Mouse (Mus musculus): Measurements from ENCODE around the gene Vstm2b. TPM values are rescaled to one million over a fixed set of nuclear protein-coding genes. Genes with fewer than 3 reads are reported as not detected.
A peak's percentile ranks its signal among the peaks of the same experiment; 100 is the strongest.

The Vstm2b gene
- polyA plus RNA-seq, 1 experiment from 2014 or later, result 6.9 TPM

- Histone ChIP-seq H3K36me3 (ENCODE audit: insufficient read depth, low read length) (no peaks in the 10 kb centered on the region), H3K4me3 (ENCODE audit: low read length) (peak overlapping the region; percentile 22), H3K27me3 (ENCODE audit: insufficient read depth, low read length) (peaks cover 61% of the 10 kb centered on the region), H3K4me2 (replicated peaks; ENCODE audit: low read depth, low read length) (peak overlapping the region; percentile 49), H3K4me1 (ENCODE audit: insufficient read depth, low read length) (peaks cover 17% of the 10 kb centered on the region), H3K9me3 (ENCODE audit: low read length) (0 out of 2 replicates have a peak, but pooled peaks cover 4% of the 10 kb centered on the region), H3K9ac (replicated peaks; ENCODE audit: low read length) (0 out of 2 replicates have a peak overlapping the region, but pooled peaks have one; percentile 26), H3K27ac (ENCODE audit: low read length) (no peak overlapping the region)
- WGBS, result 5% methylated on average over 28 of the region's 28 CpGs
- no peak for ATAC-seq (ENCODE audit: low FRiP score, low TSS enrichment)
These were observed 4.4 kb downstream of the Vstm2b start for GRCm38 (mm10) chr7:40902506-40902905.

- Histone ChIP-seq H3K27me3 (ENCODE audit: insufficient read depth, low read length) (peaks cover 22% of the 10 kb centered on the region), H3K9me3 (ENCODE audit: low read length) (0 out of 2 replicates have a peak, but pooled peaks cover 9% of the 10 kb centered on the region), H3K4me3 (ENCODE audit: low read length) (no peak overlapping the region), H3K36me3 (ENCODE audit: insufficient read depth, low read length) (no peaks in the 10 kb centered on the region), H3K9ac (replicated peaks; ENCODE audit: low read length) (no peak overlapping the region), H3K4me2 (replicated peaks; ENCODE audit: low read depth, low read length) (no peak overlapping the region), H3K27ac (ENCODE audit: low read length) (no peak overlapping the region), H3K4me1 (ENCODE audit: insufficient read depth, low read length) (peaks cover 7% of the 10 kb centered on the region; the same call in 1 of the 2 replicates)
- 75% methylated on average over 1 of the region's 1 CpGs for WGBS
- no peak for ATAC-seq (ENCODE audit: low FRiP score, low TSS enrichment)
These were observed 8.4 kb downstream of the Vstm2b start for GRCm38 (mm10) chr7:40906484-40906883.

GRCm38 (mm10) chr7:40916761-40917160 is 18.6 kb downstream of the Vstm2b start:
- Histone ChIP-seq H3K9me3 (ENCODE audit: low read length) (no peaks in the 10 kb centered on the region), H3K4me1 (ENCODE audit: insufficient read depth, low read length) (no peaks in the 10 kb centered on the region), H3K27ac (ENCODE audit: low read length) (no peak overlapping the region), H3K36me3 (ENCODE audit: insufficient read depth, low read length) (no peaks in the 10 kb centered on the region), H3K4me3 (ENCODE audit: low read length) (no peak overlapping the region), H3K27me3 (ENCODE audit: insufficient read depth, low read length) (no peaks in the 10 kb centered on the region), H3K9ac (replicated peaks; ENCODE audit: low read length) (no peak overlapping the region), H3K4me2 (replicated peaks; ENCODE audit: low read depth, low read length) (no peak overlapping the region)
- WGBS, result 82% methylated on average over 3 of the region's 3 CpGs
- ATAC-seq (ENCODE audit: low FRiP score, low TSS enrichment), result no peak

GRCm38 (mm10) chr7:40920118-40920517 is 22.0 kb downstream of the Vstm2b start:
- H3K9me3 ChIP-seq (ENCODE audit: low read length), result no peaks in the 10 kb centered on the region
- H3K27ac ChIP-seq (ENCODE audit: low read length), result no peak overlapping the region
- H3K36me3 ChIP-seq (ENCODE audit: insufficient read depth, low read length), result no peaks in the 10 kb centered on the region
- H3K27me3 ChIP-seq (ENCODE audit: insufficient read depth, low read length), result no peaks in the 10 kb centered on the region
- no peaks in the 10 kb centered on the region for H3K4me1 ChIP-seq (ENCODE audit: insufficient read depth, low read length)
- ATAC-seq (ENCODE audit: low FRiP score, low TSS enrichment), result no peak
- no peak overlapping the region for H3K9ac ChIP-seq (replicated peaks; ENCODE audit: low read length)
- WGBS, result 91% methylated on average over 2 of the region's 2 CpGs
- H3K4me2 ChIP-seq (replicated peaks; ENCODE audit: low read depth, low read length), result no peak overlapping the region
- no peak overlapping the region for H3K4me3 ChIP-seq (ENCODE audit: low read length)

- Histone ChIP-seq H3K4me2 (replicated peaks; ENCODE audit: low read depth, low read length) (no peak overlapping the region), H3K4me1 (ENCODE audit: insufficient read depth, low read length) (no peaks in the 10 kb centered on the region), H3K36me3 (ENCODE audit: insufficient read depth, low read length) (no peaks in the 10 kb centered on the region), H3K27me3 (ENCODE audit: insufficient read depth, low read length) (no peaks in the 10 kb centered on the region), H3K9ac (replicated peaks; ENCODE audit: low read length) (no peak overlapping the region), H3K4me3 (ENCODE audit: low read length) (no peak overlapping the region), H3K9me3 (ENCODE audit: low read length) (no peaks in the 10 kb centered on the region), H3K27ac (ENCODE audit: low read length) (no peak overlapping the region)
- ATAC-seq (ENCODE audit: low FRiP score, low TSS enrichment), result no peak
- WGBS, result 82% methylated on average over 6 of the region's 6 CpGs
These were observed 23.2 kb downstream of the Vstm2b start for GRCm38 (mm10) chr7:40921281-40921680.

GRCm38 (mm10) chr7:40922871-40923270 is 24.7 kb downstream of the Vstm2b start:
- Histone ChIP-seq H3K27ac (ENCODE audit: low read length) (no peak overlapping the region), H3K36me3 (ENCODE audit: insufficient read depth, low read length) (no peaks in the 10 kb centered on the region), H3K27me3 (ENCODE audit: insufficient read depth, low read length) (no peaks in the 10 kb centered on the region), H3K4me2 (replicated peaks; ENCODE audit: low read depth, low read length) (no peak overlapping the region), H3K4me3 (ENCODE audit: low read length) (no peak overlapping the region), H3K9me3 (ENCODE audit: low read length) (no peaks in the 10 kb centered on the region), H3K4me1 (ENCODE audit: insufficient read depth, low read length) (no peaks in the 10 kb centered on the region), H3K9ac (replicated peaks; ENCODE audit: low read length) (no peak overlapping the region)
- 78% methylated on average over 4 of the region's 4 CpGs for WGBS
- ATAC-seq (ENCODE audit: low FRiP score, low TSS enrichment), result no peak

- Histone ChIP-seq H3K4me1 (ENCODE audit: insufficient read depth, low read length) (no peaks in the 10 kb centered on the region), H3K27me3 (ENCODE audit: insufficient read depth, low read length) (no peaks in the 10 kb centered on the region), H3K9ac (replicated peaks; ENCODE audit: low read length) (no peak overlapping the region), H3K36me3 (ENCODE audit: insufficient read depth, low read length) (no peaks in the 10 kb centered on the region), H3K27ac (ENCODE audit: low read length) (no peak overlapping the region), H3K9me3 (ENCODE audit: low read length) (no peaks in the 10 kb centered on the region), H3K4me2 (replicated peaks; ENCODE audit: low read depth, low read length) (no peak overlapping the region), H3K4me3 (ENCODE audit: low read length) (no peak overlapping the region)
- ATAC-seq (ENCODE audit: low FRiP score, low TSS enrichment), result no peak
- WGBS, result 91% methylated on average over 2 of the region's 2 CpGs
These were observed 30.3 kb downstream of the Vstm2b start for GRCm38 (mm10) chr7:40928391-40928790.

GRCm38 (mm10) chr7:40936617-40937212 is 38.6 kb downstream of the Vstm2b start:
- H3K4me3 ChIP-seq (ENCODE audit: low read length), result no peak overlapping the region
- no peaks in the 10 kb centered on the region for H3K36me3 ChIP-seq (ENCODE audit: insufficient read depth, low read length)
- H3K27me3 ChIP-seq (ENCODE audit: insufficient read depth, low read length), result no peaks in the 10 kb centered on the region
- no peak overlapping the region for H3K27ac ChIP-seq (ENCODE audit: low read length)
- H3K9ac ChIP-seq (replicated peaks; ENCODE audit: low read length), result no peak overlapping the region
- H3K9me3 ChIP-seq (ENCODE audit: low read length), result no peaks in the 10 kb centered on the region
- no peak for ATAC-seq (ENCODE audit: low FRiP score, low TSS enrichment)
- no peak overlapping the region for H3K4me2 ChIP-seq (replicated peaks; ENCODE audit: low read depth, low read length)
- 75% methylated on average over 4 of the region's 4 CpGs for WGBS
- H3K4me1 ChIP-seq (ENCODE audit: insufficient read depth, low read length), result no peaks in the 10 kb centered on the region

GRCm38 (mm10) chr7:40939371-40939770 is 41.2 kb downstream of the Vstm2b start:
- H3K27me3 ChIP-seq (ENCODE audit: insufficient read depth, low read length), result no peaks in the 10 kb centered on the region
- no peaks in the 10 kb centered on the region for H3K4me1 ChIP-seq (ENCODE audit: insufficient read depth, low read length)
- no peak overlapping the region for H3K4me3 ChIP-seq (ENCODE audit: low read length)
- no peaks in the 10 kb centered on the region for H3K9me3 ChIP-seq (ENCODE audit: low read length)
- no peak overlapping the region for H3K9ac ChIP-seq (replicated peaks; ENCODE audit: low read length)
- no peaks in the 10 kb centered on the region for H3K36me3 ChIP-seq (ENCODE audit: insufficient read depth, low read length)
- H3K27ac ChIP-seq (ENCODE audit: low read length), result no peak overlapping the region
- WGBS, result 85% methylated on average over 1 of the region's 1 CpGs
- no peak for ATAC-seq (ENCODE audit: low FRiP score, low TSS enrichment)
- no peak overlapping the region for H3K4me2 ChIP-seq (replicated peaks; ENCODE audit: low read depth, low read length)

- Histone ChIP-seq H3K27ac (ENCODE audit: low read length) (no peak overlapping the region), H3K9ac (replicated peaks; ENCODE audit: low read length) (no peak overlapping the region), H3K27me3 (ENCODE audit: insufficient read depth, low read length) (no peaks in the 10 kb centered on the region), H3K4me3 (ENCODE audit: low read length) (no peak overlapping the region), H3K9me3 (ENCODE audit: low read length) (no peaks in the 10 kb centered on the region), H3K4me1 (ENCODE audit: insufficient read depth, low read length) (no peaks in the 10 kb centered on the region), H3K36me3 (ENCODE audit: insufficient read depth, low read length) (no peaks in the 10 kb centered on the region), H3K4me2 (replicated peaks; ENCODE audit: low read depth, low read length) (no peak overlapping the region)
- ATAC-seq (ENCODE audit: low FRiP score, low TSS enrichment), result 0 out of 2 replicates have a peak, but pooled peaks have one; percentile 54
- 58% methylated on average over 3 of the region's 3 CpGs for WGBS
These were observed 44.3 kb downstream of the Vstm2b start for GRCm38 (mm10) chr7:40942233-40942935.

All from kidney, embryonic 16.5 days (tissue).